ENCODE assay signal across 20 mouse cellular contexts in genomic region chr7:82240424-82241240, GRCm38 (mm10).
DNase-seq lines count a peak whose midpoint lies in the region; ATAC-seq and TF ChIP-seq lines count a peak whose summit lies in the region.
"Had no signal": no experiment of that assay in that cellular context is flagged by ENCODE, and none has a peak within 500 bp of the region (broad histone marks: within the 10 kb centered on the region; RNA-seq: fewer than 3 reads in every experiment).

No protein-coding gene starts in this region.

- no peak overlapping the region for H3K9ac ChIP-seq in kidney, embryonic 16.5 days (replicated peaks; ENCODE audit: low read length)
- no peak overlapping the region for H3K9ac ChIP-seq in hindbrain, embryonic 14.5 days
- H3K9ac ChIP-seq: heart, embryonic 13.5 days had no signal

- no peak for DNase-seq in kidney, postnatal 36 days
- peak; percentile 33 for DNase-seq in thymus, adult 2 months
- DNase-seq in layer of hippocampus, postnatal 10 days (ENCODE audit: low spot score in 2 of 2) = no peak
- DNase-seq in hindbrain, embryonic 14.5 days (ENCODE audit: low spot score) = no peak
- DNase-seq in adrenal gland, adult 2 months = no peak
- DNase-seq: adrenal gland, postnatal 14 days; cerebellum, adult 11 months; cerebellum, postnatal 25 days; gastrocnemius, postnatal 10 days; heart, adult 18-20 months; lung, adult 18-20 months; right cerebral cortex, adult 18-20 months had no signal

- H3K4me3 ChIP-seq in kidney, embryonic 16.5 days (ENCODE audit: low read length) = no peak overlapping the region
- no peak overlapping the region for H3K4me3 ChIP-seq in thymus, adult 2 months (ENCODE audit: control insufficient read depth, insufficient read depth, low read length)
- no peak overlapping the region for H3K4me3 ChIP-seq in hindbrain, embryonic 14.5 days (replicated peaks; ENCODE audit: low read length)
- H3K4me3 ChIP-seq: heart, embryonic 13.5 days; layer of hippocampus, adult 2 months had no signal

- TF ChIP-seq CTCF in thymus, adult 2 months (IDR thresholded peaks at IDR 0.05; ENCODE audit: borderline replicate concordance, control insufficient read depth, extremely low read depth, insufficient read depth, low read length, poor library complexity) = no peak

- no peaks in the 10 kb centered on the region for H3K27me3 ChIP-seq in kidney, embryonic 16.5 days (ENCODE audit: insufficient read depth, low read length)
- H3K27me3 ChIP-seq in thymus, adult 2 months (ENCODE audit: control insufficient read depth, insufficient read depth, low read length) = no peaks in the 10 kb centered on the region
- no peaks in the 10 kb centered on the region for H3K27me3 ChIP-seq in hindbrain, embryonic 14.5 days (ENCODE audit: control insufficient read depth, insufficient read depth, low read length)
- H3K27me3 ChIP-seq: heart, embryonic 13.5 days; Patski had no signal

- no peak overlapping the region for H3K27ac ChIP-seq in kidney, embryonic 16.5 days (ENCODE audit: low read length)
- peak overlapping the region; percentile 57 for H3K27ac ChIP-seq in thymus, adult 2 months (ENCODE audit: control insufficient read depth, insufficient read depth, low read length)
- no peak overlapping the region for H3K27ac ChIP-seq in hindbrain, embryonic 14.5 days
- H3K27ac ChIP-seq: heart, embryonic 13.5 days; kidney, postnatal 0 days; layer of hippocampus, adult 2 months; stomach, postnatal 0 days had no signal

- peak; percentile 23; the same call in 1 of the 2 replicates for ATAC-seq in kidney, embryonic 16.5 days (ENCODE audit: low FRiP score, low TSS enrichment)
- peak; percentile 63 for ATAC-seq in granulocyte monocyte progenitor cell, adult 5-6 weeks (replicated peaks; ENCODE audit: poor library complexity, severe bottlenecking)
- ATAC-seq in hindbrain, embryonic 14.5 days (ENCODE audit: low FRiP score) = no peak
- ATAC-seq: Patski had no signal

- H3K9me3 ChIP-seq in kidney, embryonic 16.5 days (ENCODE audit: low read length) = no peaks in the 10 kb centered on the region
- no peaks in the 10 kb centered on the region for H3K9me3 ChIP-seq in hindbrain, embryonic 14.5 days (ENCODE audit: control insufficient read depth, low read length)
- H3K9me3 ChIP-seq: heart, embryonic 13.5 days had no signal

- no peaks in the 10 kb centered on the region for H3K36me3 ChIP-seq in kidney, embryonic 16.5 days (ENCODE audit: insufficient read depth, low read length)
- no peaks in the 10 kb centered on the region for H3K36me3 ChIP-seq in thymus, adult 2 months (ENCODE audit: control insufficient read depth, insufficient read depth, low read length)
- H3K36me3 ChIP-seq in hindbrain, embryonic 14.5 days (replicated peaks; ENCODE audit: control insufficient read depth, insufficient read depth) = no peaks in the 10 kb centered on the region
- H3K36me3 ChIP-seq: heart, embryonic 13.5 days had no signal

- H3K4me1 ChIP-seq in kidney, embryonic 16.5 days (ENCODE audit: insufficient read depth, low read length) = 0 out of 2 replicates have a peak, but pooled peaks cover 3% of the 10 kb centered on the region
- H3K4me1 ChIP-seq in thymus, adult 2 months (replicated peaks; ENCODE audit: control insufficient read depth, insufficient read depth, low read length) = peaks cover 31% of the 10 kb centered on the region
- no peaks in the 10 kb centered on the region for H3K4me1 ChIP-seq in hindbrain, embryonic 14.5 days (replicated peaks; ENCODE audit: control insufficient read depth, insufficient read depth, low read length)

- no peak for TF ChIP-seq POLR2A in thymus, adult 2 months (IDR thresholded peaks at IDR 0.05; ENCODE audit: control insufficient read depth, extremely low read depth, insufficient read depth, low read length, poor library complexity)

- no peak overlapping the region for H3K4me2 ChIP-seq in kidney, embryonic 16.5 days (replicated peaks; ENCODE audit: low read depth, low read length)
- no peak overlapping the region for H3K4me2 ChIP-seq in hindbrain, embryonic 14.5 days (replicated peaks)
- H3K4me2 ChIP-seq: heart, embryonic 13.5 days; liver, embryonic 11.5 days had no signal

- 40% methylated on average over 8 of the region's 8 CpGs for WGBS in kidney, embryonic 16.5 days
- 15% methylated on average over 8 of the region's 8 CpGs for WGBS in thymus, adult 2 months
- 73% methylated on average over 8 of the region's 8 CpGs for whole genome bisulfite sequencing in hindbrain, embryonic 14.5 days
